Mouse (Mus musculus): ENCODE results near the gene Jazf1.
A peak's percentile ranks its signal among the peaks of the same experiment; 100 is the strongest.

The Jazf1 gene

DNA sequence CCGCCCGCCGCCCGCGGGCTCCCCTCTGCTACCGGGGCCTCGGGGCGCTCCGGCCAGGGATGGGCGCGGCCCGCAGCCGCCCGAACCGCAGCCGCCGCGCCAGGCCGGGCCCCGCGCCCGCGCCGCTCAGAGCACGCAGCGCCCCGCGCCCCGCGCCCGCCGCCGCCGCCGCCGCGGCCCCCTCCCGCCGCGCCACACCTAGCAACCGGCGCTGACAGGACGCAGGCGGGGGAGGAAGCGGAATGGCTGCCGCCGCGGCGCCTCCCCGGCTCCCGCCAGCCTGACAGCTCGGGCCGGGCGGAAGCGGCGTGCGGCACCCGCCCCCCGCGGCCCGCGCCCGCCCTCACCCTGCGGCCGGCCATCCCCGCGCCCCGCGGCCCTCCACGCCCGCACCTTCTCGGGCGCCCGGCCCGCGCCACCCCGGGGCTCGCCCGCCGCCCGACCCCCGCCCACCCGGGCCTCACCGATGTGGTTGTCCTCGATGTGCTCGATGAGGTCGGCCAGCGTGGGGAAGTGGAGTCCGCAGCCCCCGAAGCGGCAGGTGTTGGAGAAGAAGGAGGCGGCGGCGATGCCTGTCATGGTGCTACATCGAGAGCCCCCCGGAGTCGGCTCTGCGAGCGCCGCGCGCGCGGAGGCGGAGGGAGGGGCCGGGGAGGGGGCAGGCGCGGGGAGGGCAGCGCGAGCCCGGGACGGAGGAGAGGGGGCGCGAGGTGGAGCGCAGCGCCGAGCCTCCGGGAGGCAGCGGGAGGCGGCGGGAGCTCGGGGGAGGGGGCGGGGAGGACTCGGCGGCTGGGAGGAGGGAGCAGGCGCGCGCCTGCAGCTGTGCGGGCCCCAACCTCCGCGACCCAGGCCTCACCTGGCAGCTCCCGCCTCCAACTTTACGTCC, at the start of gene Jazf1:
Jazf1 (minus strand) TSS at position 643 of the 886 bp plus-strand sequence.
- no peak for DNase-seq (ENCODE audit: low read depth in 1 of 2, low spot score in 2 of 2)

DNA sequence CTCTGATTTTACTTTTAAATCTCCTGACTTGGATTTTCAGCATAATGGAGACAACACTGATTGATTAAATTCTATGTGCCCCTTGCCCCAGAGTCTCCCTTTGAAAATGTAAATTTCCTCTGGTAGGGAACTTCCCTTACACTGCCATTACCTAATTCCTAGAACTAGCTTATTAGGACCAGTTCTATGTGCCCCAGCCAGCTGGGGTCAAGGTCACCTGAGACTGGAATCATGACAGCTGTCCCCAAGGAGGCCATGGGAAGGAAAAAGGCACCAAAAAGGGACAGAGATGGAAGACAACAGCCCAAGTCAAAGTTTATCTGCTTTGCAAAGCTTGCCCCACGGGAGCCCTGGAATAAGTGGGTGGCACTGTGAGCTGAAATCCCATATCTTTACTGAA, 49.4 kb upstream of the Jazf1 start:
- no peak for DNase-seq (ENCODE audit: low read depth in 1 of 2, low spot score in 2 of 2)

- DNase-seq (ENCODE audit: low read depth in 1 of 2, low spot score in 2 of 2), result no peak
Observed at GRCm38 (mm10) chr6:53086879-53087278, 18.4 kb upstream of the Jazf1 start.

GRCm38 (mm10) chr6:53081241-53081640, 12.8 kb upstream of the Jazf1 start:
- DNase-seq (ENCODE audit: low read depth in 1 of 2, low spot score in 2 of 2), result no peak

DNA sequence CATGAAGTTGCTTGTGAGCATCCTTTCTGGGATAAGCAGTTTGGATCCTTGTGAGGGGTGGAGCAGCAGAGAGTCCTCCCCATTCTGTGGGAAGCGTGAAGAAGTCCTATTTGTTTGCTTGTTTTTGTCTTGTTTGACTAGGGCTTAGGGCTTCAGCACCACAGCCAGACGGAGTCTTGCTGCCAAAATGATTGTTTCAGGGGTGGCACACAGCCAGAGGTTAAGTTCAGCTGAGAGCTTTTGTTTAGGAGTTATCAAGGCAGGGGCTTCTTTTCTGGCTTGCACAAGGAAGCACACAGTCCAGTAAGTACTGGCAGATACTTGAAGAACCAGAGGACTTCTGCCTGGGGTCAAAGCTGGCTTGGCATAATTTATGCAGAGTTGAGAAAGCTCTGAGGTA, 10.2 kb upstream of the Jazf1 start:
- no peak for DNase-seq (ENCODE audit: low read depth in 1 of 2, low spot score in 2 of 2)

DNA sequence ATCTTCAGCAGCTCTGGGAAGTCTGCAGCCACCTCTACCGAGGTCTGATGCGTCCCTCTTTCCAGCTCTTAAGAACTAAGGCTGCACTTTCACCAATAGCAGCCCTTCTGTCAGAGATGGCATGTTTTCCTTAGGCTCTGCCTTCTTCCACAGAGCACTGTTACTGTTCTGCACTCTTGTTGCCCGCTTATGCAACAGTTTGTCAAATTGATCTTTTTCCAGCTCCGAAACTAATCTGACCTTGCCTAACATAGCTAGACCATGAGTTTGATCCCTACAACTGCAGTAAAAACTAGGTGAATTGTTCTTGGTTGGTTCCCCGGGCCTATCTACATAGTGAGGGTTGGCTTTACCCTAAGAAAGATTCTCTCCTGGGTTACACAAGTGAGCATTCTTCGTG, 3.3 kb upstream of the Jazf1 start:
- DNase-seq (ENCODE audit: low read depth in 1 of 2, low spot score in 2 of 2), result no peak

DNA sequence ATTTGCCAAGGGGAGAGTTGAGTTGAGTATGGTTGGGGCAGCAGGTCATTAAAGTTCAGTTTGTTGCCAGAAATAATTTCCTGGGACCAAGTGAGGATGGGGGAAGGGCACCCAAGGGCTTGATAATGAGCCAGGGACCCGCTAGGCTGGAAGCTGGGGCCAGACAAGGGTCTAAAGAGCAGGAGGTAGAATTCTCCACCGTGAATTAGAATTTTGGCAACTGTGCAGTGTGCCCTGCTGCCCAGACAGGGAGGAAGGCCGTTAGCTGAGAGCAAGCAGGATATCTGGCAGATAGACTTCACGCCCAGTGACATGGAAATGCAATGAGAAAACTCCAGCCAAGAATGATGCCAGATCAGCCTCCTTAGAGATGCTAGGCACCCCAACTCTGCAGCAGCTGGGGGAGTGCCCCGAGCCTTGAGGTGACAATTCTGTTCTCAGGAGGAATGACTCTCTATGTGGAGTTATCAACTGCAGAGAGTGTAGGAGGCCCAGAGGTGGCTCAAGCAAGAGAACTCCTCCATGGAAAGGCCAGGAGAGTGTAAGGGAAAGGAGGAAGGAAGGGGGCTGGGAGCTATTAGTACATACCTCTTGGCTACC, 1.6 kb upstream of the Jazf1 start:
- no peak for DNase-seq (ENCODE audit: low read depth in 1 of 2, low spot score in 2 of 2)

DNA sequence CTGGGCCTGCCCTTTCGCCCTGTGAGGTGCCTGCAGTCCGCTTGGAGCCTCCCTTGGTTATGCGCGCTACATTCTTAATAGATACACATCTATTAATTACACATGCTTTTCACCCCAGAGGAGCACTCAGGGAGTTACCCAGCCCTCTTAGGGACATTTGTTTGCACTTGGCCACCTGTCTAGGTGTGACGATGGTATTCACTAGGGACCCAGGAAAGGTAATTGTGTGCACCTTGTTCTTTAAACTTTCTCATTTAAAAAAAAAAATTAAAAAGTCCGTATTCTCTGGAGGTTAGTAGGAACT, 396 bp upstream of the Jazf1 start:
- no peak for DNase-seq (ENCODE audit: low read depth in 1 of 2, low spot score in 2 of 2)

GRCm38 (mm10) chr6:53067446-53067988, 914 bp downstream of the Jazf1 start:
- no peak for DNase-seq (ENCODE audit: low read depth in 1 of 2, low spot score in 2 of 2)

GRCm38 (mm10) chr6:53066978-53067377, 1.5 kb downstream of the Jazf1 start:
- DNase-seq (ENCODE audit: low read depth in 1 of 2, low spot score in 2 of 2), result no peak

DNA sequence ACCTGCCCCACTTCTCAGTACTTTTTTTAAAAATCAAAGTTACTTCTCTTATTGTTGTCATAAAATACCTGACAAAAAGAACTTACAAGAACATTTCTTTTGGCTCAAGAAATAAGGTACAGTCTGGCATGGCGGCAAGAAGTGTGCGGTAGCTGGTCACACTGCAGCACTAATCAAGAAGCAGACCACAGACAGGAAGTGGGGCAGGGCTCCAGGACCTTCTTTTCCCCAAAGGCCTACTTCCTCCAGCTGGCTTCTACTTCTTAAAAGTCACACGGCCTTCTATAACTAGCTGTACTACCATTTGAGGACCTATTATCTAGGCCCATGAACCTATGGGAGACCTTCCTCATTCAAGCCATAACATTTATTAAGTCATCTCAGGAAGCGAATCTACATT, 4.4 kb downstream of the Jazf1 start:
- DNase-seq (ENCODE audit: low read depth in 1 of 2, low spot score in 2 of 2), result no peak

GRCm38 (mm10) chr6:53054909-53055308, 13.5 kb downstream of the Jazf1 start:
- DNase-seq (ENCODE audit: low read depth in 1 of 2, low spot score in 2 of 2), result no peak

GRCm38 (mm10) chr6:53045501-53045900, 22.9 kb downstream of the Jazf1 start:
- DNase-seq (ENCODE audit: low read depth in 1 of 2, low spot score in 2 of 2), result peak in 1 of 2 experiments; percentile 3

DNA sequence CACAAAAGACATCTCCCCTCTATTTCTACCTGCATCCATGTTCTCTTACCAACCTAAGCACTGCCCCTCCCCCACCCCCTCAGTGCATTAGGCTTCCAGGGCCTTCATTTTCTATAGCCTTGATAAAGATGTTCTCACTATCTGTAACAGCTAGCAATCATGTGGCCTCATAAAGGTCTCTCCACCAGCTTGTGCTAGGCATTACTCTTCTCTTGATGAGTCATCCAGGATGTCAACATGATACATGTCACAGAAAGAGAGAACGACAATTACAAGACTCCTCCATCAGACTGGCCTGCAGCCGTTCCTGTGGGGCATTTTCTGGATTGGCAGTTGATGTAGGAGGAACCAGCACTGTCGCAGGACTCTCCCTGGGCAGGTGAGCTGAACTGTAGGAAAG, 30.3 kb downstream of the Jazf1 start:
- DNase-seq (ENCODE audit: low read depth in 1 of 2, low spot score in 2 of 2), result no peak

DNA sequence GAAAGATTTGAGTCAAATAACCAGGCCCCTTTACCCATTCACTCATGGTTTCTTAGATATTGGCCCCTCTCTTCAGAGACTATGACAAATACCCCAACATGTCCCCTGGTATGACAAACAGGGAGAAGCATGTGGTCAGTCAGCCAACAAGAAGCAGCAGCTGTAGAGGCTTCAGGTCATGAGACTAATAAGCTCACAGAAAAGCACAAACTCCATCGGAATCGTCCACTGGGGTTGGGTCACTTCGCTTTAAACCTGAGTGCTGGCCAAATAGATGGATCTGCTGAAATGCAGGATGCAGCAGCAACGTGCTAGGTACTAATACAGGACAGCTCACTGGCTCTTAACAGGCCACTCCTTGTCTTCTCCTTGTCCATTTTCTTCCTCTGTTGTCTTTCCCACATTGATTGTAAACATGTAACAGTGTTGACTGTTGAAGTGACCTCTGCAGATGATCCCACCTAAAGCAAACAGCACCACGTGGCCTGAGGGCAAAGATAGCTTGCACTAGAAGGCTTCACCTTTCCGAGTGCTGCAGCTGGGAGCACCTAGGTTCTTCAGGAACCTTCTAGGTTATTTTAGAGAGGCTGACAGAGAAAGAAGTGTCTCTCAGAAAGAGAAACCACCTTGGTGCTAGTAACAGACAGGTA, 33.9 kb downstream of the Jazf1 start:
- DNase-seq (ENCODE audit: low read depth in 1 of 2, low spot score in 2 of 2), result no peak

DNA sequence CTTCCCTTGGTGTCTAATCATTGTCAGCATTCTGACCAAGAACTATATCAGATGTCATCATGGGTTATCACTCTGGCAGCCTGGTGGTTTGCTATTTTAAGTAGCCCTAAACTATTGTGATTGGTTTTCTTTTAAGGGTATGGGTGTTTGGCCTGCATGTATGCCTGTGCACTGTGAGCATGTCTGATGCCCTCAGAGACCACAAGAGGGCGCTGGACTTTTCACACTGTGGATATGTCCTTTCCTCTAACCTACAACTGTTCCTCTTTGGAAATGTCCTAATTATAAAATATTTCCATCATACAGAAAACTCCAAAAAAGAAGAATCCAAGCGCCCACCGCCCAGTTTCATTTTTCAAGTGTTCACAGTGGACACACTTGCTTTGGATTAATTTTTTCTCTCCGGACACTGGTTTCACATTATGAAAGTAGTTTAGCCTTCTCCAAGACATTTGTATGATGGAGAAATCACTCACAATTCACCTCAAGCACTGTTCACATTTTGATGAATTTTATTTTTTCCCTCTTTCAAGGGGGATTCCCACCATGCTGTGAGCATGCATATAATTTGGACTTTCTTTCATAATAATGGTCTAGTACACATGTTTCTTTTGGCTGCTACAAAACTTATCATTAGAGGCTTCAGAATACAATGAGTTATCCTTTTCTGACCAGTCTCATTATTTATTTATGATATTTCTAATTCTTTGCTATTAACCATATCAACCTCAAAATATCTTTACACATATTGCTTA, 35.5 kb downstream of the Jazf1 start:
- DNase-seq (ENCODE audit: low read depth in 1 of 2, low spot score in 2 of 2), result no peak

DNA sequence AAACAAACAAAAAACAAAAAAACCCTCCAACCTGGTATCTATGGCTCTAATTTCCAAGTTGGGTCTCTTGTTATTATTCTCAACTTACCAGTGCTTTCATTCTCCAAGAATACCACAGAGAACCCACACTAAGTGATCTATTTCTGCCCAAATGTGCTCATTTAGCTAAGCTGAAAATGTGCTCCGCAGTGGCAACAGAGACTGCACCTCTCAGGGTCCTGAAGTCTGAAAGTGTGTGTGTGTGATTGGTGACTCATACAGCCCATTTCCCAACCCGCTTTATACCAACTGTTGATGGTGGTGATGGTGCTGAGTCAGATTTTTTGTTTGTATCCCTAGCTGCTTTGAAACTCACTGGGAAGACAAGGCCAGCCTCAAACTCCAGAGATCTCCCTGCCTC, 46.4 kb downstream of the Jazf1 start:
- no peak for DNase-seq (ENCODE audit: low read depth in 1 of 2, low spot score in 2 of 2)

DNA sequence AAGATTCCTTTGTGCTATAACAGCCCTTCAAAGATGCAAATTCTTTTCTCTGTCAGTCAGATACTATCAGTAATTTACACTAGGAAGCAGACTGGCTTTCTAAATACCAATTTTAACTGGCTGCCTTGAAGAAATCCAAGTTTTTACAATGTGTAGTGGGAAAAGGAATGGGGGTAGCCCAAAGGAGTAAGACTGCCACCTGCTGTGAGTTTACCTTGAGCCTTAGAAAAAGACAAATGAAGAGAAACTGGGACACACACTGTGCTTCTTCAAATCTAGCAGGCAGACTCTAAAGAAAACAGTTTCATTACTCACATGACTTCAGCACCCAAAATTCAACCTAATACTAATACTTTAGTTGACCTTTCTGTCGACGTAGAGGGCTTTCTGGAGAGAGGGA, 47.4 kb downstream of the Jazf1 start:
- no peak for DNase-seq (ENCODE audit: low read depth in 1 of 2, low spot score in 2 of 2)

GRCm38 (mm10) chr6:53017357-53018205, 50.9 kb downstream of the Jazf1 start:
- DNase-seq (ENCODE audit: low read depth in 1 of 2, low spot score in 2 of 2), result no peak

Data from monocyte, adult 2 months (primary cell).